Comparison of ENCODE assay signal across 7 mouse cellular contexts in genomic region chr1:167393683-167394492, GRCm38 (mm10). TPM values are rescaled to one million over a fixed set of nuclear protein-coding genes. Genes with fewer than 3 reads are reported as not detected.
DNase-seq lines count a peak whose midpoint lies in the region; ATAC-seq lines count a peak whose summit lies in the region.

Gene Mgst3 (minus strand): TSS chr1:167393841.

- H3K9ac ChIP-seq in intestine, embryonic 15.5 days = peak within 1 kb of the TSS; percentile 71

- no peaks in the 10 kb centered on the region for H3K27me3 ChIP-seq in intestine, embryonic 15.5 days (replicated peaks)
- peaks cover 41% of the 10 kb centered on the region for H3K27me3 ChIP-seq in midbrain, embryonic 10.5 days (ENCODE audit: low read depth, poor library complexity, severe bottlenecking)

- peaks cover 7% of the 10 kb centered on the region; the same call in 1 of the 2 replicates for H3K4me1 ChIP-seq in intestine, embryonic 15.5 days (replicated peaks)
- peaks cover 17% of the 10 kb centered on the region for H3K4me1 ChIP-seq in midbrain, embryonic 10.5 days

- DNase-seq in adrenal gland, adult 2 months = peak; percentile 97
- peak; percentile 94 for DNase-seq in embryo, embryonic 11.5 days (ENCODE audit: low read depth, low spot score)
- DNase-seq in gastrocnemius, postnatal 36 days = peak; percentile 90 to 92
- peak; percentile 96 to 97 for DNase-seq in left cerebral cortex, postnatal 25 days (ENCODE audit: low spot score in 2 of 2)
- DNase-seq in midbrain, embryonic 10.5 days (ENCODE audit: low spot score) = peak; percentile 93
- DNase-seq in right cerebral cortex, postnatal 4 days = peak; percentile 93

- peak within 1 kb of the TSS; percentile 86 for H3K27ac ChIP-seq in intestine, embryonic 15.5 days
- peak within 1 kb of the TSS; percentile 96 for H3K27ac ChIP-seq in midbrain, embryonic 10.5 days (replicated peaks)

- peak within 1 kb of the TSS; percentile 68 for H3K4me3 ChIP-seq in intestine, embryonic 15.5 days (replicated peaks)
- peak within 1 kb of the TSS; percentile 78 for H3K4me3 ChIP-seq in midbrain, embryonic 10.5 days

- peak within 1 kb of the TSS; percentile 85 for H3K4me2 ChIP-seq in intestine, embryonic 15.5 days (replicated peaks)

- no peaks in the 10 kb centered on the region for H3K36me3 ChIP-seq in intestine, embryonic 15.5 days
- no peaks in the 10 kb centered on the region for H3K36me3 ChIP-seq in midbrain, embryonic 10.5 days

- intact Hi-C loops in gastrocnemius, postnatal 36 days (cut with DNase I) = loop anchor here (1.0 kb wide), 1 partner anchor 24 kb away; no protein-coding TSS in a partner anchor
- intact Hi-C loops in left cerebral cortex, postnatal 25 days (cut with DNase I) = loop anchor here (1.0 kb wide), 1 partner anchor 24 kb away; no protein-coding TSS in a partner anchor

- WGBS in intestine, embryonic 15.5 days = under 1% methylated on average over 45 of the region's 45 CpGs
- under 1% methylated on average over 45 of the region's 45 CpGs for WGBS in midbrain, embryonic 10.5 days

- ATAC-seq in intestine, embryonic 15.5 days = peak; percentile 96

- no peaks in the 10 kb centered on the region for H3K9me3 ChIP-seq in intestine, embryonic 15.5 days
- no peaks in the 10 kb centered on the region for H3K9me3 ChIP-seq in midbrain, embryonic 10.5 days (replicated peaks)

RNA-seq across cellular contexts. Expression of gene Mgst3, which starts in this region (rescaled TPM):
- total RNA-seq in adrenal gland, adult 2 months (2021) = 10 to 100 TPM; 79.0 to 84.2 TPM
- 298 and 342 TPM in 2 replicates for polyA plus RNA-seq in adrenal gland, adult 2 months (2012; rRNA removed)
- total RNA-seq in gastrocnemius, postnatal 36 days (2021) = 100 to 1,000 TPM; 108 to 112 TPM
- 247 and 298 TPM in 2 replicates for polyA plus RNA-seq in intestine, embryonic 15.5 days (2015; fragmentation: Nextera tagmentation; extraction: Ambion mirVana)
- 100 to 1,000 TPM; 114 to 117 TPM for total RNA-seq in left cerebral cortex, postnatal 25 days (2021)
- polyA plus RNA-seq in midbrain, embryonic 10.5 days (2016; fragmentation: Nextera tagmentation; extraction: Ambion mirVana) = 63.5 and 66.2 TPM in 2 replicates

Comparison
In these comparisons a context has a peak if more than half of its experiments do, and no peak if none do; other contexts are left out.
1. Peak in every context shown above with its lines: DNase-seq, ATAC-seq, H3K4me3 ChIP-seq and H3K27ac ChIP-seq.